Mouse (Mus musculus) kidney, adult 2 months (tissue): ENCODE data around the gene Tiam1. TPM values are rescaled to one million over a fixed set of nuclear protein-coding genes. Genes with fewer than 3 reads are reported as not detected.
A peak's percentile ranks its signal among the peaks of the same experiment; 100 is the strongest.
"Not testable (repeated sequence)": the region's sequence is repeated elsewhere in the genome, so short reads cannot be mapped to it uniquely, and the experiment has no call there.

Experiments
- DNase-seq: peaks from one replicate; pipeline ENCODE4 v3.0.0; 2021
- H3K27ac ChIP-seq: fragments of 200-500 bp; 2 replicates; pipeline ENCODE4 v1.5.1; 2012; ENCODE audit warnings: low read depth, low read length, control low read depth, inconsistent platforms; ENCODE audit not compliant: insufficient read depth
- H3K27me3 ChIP-seq: fragments of 200-500 bp; replicated peaks from 2 replicates; pipeline ENCODE4 v1.6.1; 2012; ENCODE audit warnings: mild to moderate bottlenecking, moderate library complexity, low read length, inconsistent platforms; ENCODE audit not compliant: control insufficient read depth, insufficient read depth
- H3K36me3 ChIP-seq: fragments of 200-500 bp; 2 replicates; pipeline ENCODE4 v1.6.1; 2012; ENCODE audit warnings: mild to moderate bottlenecking, moderate library complexity, low read length, inconsistent platforms; ENCODE audit not compliant: control insufficient read depth, insufficient read depth
- H3K4me1 ChIP-seq: fragments of 200-500 bp; 2 replicates; pipeline ENCODE4 v1.6.1; 2011; ENCODE audit warnings: low read length; ENCODE audit not compliant: control insufficient read depth, insufficient read depth
- H3K4me3 ChIP-seq: fragments of 200-500 bp; 2 replicates; pipeline ENCODE4 v1.5.1; 2011; ENCODE audit warnings: mild to moderate bottlenecking, low read depth, low read length, control low read depth; ENCODE audit not compliant: insufficient read depth
- CTCF ChIP-seq: fragments of 200-500 bp; conservative IDR thresholded peaks from 2 replicates; pipeline ENCODE4 v1.5.1; 2011; ENCODE audit warnings: low read depth, mild to moderate bottlenecking, control low read depth, low read length, moderate library complexity, mixed read lengths; ENCODE audit not compliant: insufficient read depth, insufficient read length
- POLR2A ChIP-seq: fragments of 200-500 bp; IDR thresholded peaks from one replicate; pipeline ENCODE4 v1.6.1; 2011; ENCODE audit warnings: low read depth, low read length, control low read depth
- WGBS: fragments of 180-500 bp; shearing (Covaris S2); methylation state at CpG from one replicate; pipeline ENCODE4 v1.1.7; 2018; 5-methylcytosine and 5-hydroxymethylcytosine counted together
- polyA plus RNA-seq: library from polyadenylated mRNA; depleted of rRNA; stranded (reverse); fragments of >200 nt; gene quantifications from 2 replicates; pipeline ENCODE4 v1.2.3, GENCODE M21; 2012

Tiam1 gene
- polyA plus RNA-seq, 1 experiment = 4.0 TPM

DNA sequence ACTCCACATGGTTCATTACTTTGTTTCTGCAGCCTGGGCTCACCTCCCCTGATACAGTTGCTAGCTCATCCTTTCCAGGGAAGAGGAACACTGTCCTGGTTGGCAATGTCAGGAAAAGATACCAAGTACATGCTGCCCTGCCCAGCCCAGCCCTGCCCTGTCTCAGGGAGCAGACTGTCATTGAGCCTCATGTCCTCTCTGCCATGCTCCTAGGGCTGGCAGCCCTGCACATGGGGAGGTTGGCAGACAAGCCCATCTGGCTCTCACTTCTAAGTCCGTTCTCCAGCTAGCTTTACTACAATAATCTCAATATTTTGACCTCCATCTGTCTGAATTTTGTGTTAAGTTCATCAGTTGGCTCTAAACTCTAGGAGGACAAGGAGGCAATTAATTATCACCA lies 62.4 kb downstream of the Tiam1 start:
- no peak overlapping the region for H3K27ac ChIP-seq
- H3K4me1 ChIP-seq = no peaks in the 10 kb centered on the region
- DNase-seq = no peak
- H3K27me3 ChIP-seq = no peaks in the 10 kb centered on the region
- TF ChIP-seq CTCF = no peak
- TF ChIP-seq POLR2A = no peak
- H3K36me3 ChIP-seq = no peaks in the 10 kb centered on the region
- WGBS = 87% methylated on average over 1 of the region's 1 CpGs
- no peak overlapping the region for H3K4me3 ChIP-seq

GRCm38 (mm10) chr16:90078806-90079381 lies 64.7 kb downstream of the Tiam1 start:
- H3K4me3 ChIP-seq = no peak overlapping the region

GRCm38 (mm10) chr16:90073510-90073909 lies 70.1 kb downstream of the Tiam1 start:
- TF ChIP-seq POLR2A = no peak
- TF ChIP-seq CTCF = no peak; the same call in 1 of the 2 replicates
- Histone ChIP-seq H3K27me3 (no peaks in the 10 kb centered on the region), H3K36me3 (no peaks in the 10 kb centered on the region), H3K4me3 (no peak overlapping the region), H3K27ac (peak overlapping the region; percentile 58), H3K4me1 (peaks cover 4% of the 10 kb centered on the region; the same call in 1 of the 2 replicates)
- WGBS = 15% methylated on average over 7 of the region's 7 CpGs
- peak; percentile 79 for DNase-seq

More at GRCm38 (mm10) chr16:90078806-90079381, 64.7 kb downstream of the Tiam1 start:
- Histone ChIP-seq H3K4me1 (no peaks in the 10 kb centered on the region), H3K27me3 (no peaks in the 10 kb centered on the region), H3K36me3 (no peaks in the 10 kb centered on the region), H3K27ac (no peak overlapping the region)
- DNase-seq = no peak
- TF ChIP-seq POLR2A = no peak
- no peak for TF ChIP-seq CTCF
- 90% methylated on average over 11 of the region's 11 CpGs for WGBS

- H3K4me1 ChIP-seq = peaks cover 4% of the 10 kb centered on the region; the same call in 1 of the 2 replicates
- DNase-seq = peak; percentile 60
- H3K4me3 ChIP-seq = no peak overlapping the region
- TF ChIP-seq CTCF = no peak
- TF ChIP-seq POLR2A = no peak
- 13% methylated on average over 15 of the region's 15 CpGs for WGBS
- no peak overlapping the region; the same call in 1 of the 2 replicates for H3K27ac ChIP-seq
- no peaks in the 10 kb centered on the region for H3K27me3 ChIP-seq
- no peaks in the 10 kb centered on the region for H3K36me3 ChIP-seq
Observed at GRCm38 (mm10) chr16:90072651-90073050, 70.9 kb downstream of the Tiam1 start.

DNA sequence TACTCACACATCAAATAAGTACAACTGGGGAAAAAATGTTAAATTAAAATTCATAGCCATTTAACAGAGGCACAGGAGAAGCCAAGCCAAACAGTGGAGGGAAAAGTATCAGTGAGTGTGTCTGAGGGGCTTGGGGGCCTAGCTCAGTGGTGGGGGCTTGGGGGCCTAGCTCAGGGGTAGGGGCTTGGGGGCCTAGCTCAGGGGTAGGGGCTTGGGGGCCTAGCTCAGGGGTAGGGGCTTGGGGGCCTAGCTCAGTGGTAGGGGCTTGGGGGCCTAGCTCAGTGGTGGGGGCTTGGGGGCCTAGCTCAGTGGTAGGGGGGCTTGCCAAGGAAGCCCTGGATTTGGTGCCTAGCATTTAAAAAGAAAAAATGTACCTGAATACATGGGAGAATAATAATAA lies 72.4 kb downstream of the Tiam1 start:
- H3K4me3 ChIP-seq, H3K36me3 ChIP-seq, DNase-seq, H3K27me3 ChIP-seq, H3K4me1 ChIP-seq, H3K27ac ChIP-seq: not testable (repeated sequence)

DNA sequence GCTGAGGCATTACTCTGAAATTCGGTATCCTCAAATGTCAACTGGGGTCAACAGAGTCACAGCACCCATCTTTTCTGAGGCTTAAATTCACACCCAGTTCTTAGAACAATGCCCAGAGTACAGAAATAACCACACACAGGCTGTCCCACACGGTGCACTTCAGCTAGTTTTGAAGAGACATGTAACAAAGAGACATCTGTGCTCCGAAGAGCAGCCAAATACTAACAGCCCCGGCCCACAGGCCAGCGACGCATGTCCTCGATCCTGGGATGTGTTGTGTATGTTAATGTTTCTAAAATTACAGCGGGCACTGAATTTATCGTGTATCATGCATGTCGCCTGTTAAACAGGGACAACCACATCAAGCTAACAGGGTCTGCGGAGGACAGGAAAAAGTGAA lies 73.5 kb downstream of the Tiam1 start:
- H3K27ac ChIP-seq = no peak overlapping the region
- 91% methylated on average over 11 of the region's 11 CpGs for WGBS
- no peak for DNase-seq
- peaks cover 4% of the 10 kb centered on the region; the same call in 1 of the 2 replicates for H3K4me1 ChIP-seq
- TF ChIP-seq CTCF = no peak
- no peak for TF ChIP-seq POLR2A
- H3K27me3 ChIP-seq = no peaks in the 10 kb centered on the region
- H3K36me3 ChIP-seq = no peaks in the 10 kb centered on the region
- no peak overlapping the region for H3K4me3 ChIP-seq

- H3K4me1 ChIP-seq = peaks cover 4% of the 10 kb centered on the region; the same call in 1 of the 2 replicates
- no peaks in the 10 kb centered on the region for H3K36me3 ChIP-seq
- DNase-seq = no peak
- H3K27me3 ChIP-seq = no peaks in the 10 kb centered on the region
- WGBS = 56% methylated on average over 8 of the region's 8 CpGs
- TF ChIP-seq POLR2A = no peak
- no peak for TF ChIP-seq CTCF
- H3K27ac ChIP-seq = no peak overlapping the region
- no peak overlapping the region for H3K4me3 ChIP-seq
Observed at GRCm38 (mm10) chr16:90069197-90069596, 74.4 kb downstream of the Tiam1 start.
